Mouse (Mus musculus) bone marrow macrophage, adult 2 months (primary cell): ENCODE data around the gene Vstm5.

Source experiments
- CTCF ChIP-seq: IDR thresholded peaks from 2 replicates; pipeline ENCODE4 v1.5.1; 2012; ENCODE audit warnings: low read depth, mild to moderate bottlenecking, low read length, moderate library complexity
- POLR2A ChIP-seq: IDR thresholded peaks from 2 replicates; pipeline ENCODE4 v1.6.1; 2012; ENCODE audit warnings: mild to moderate bottlenecking, low read depth, low read length, borderline replicate concordance

DNA sequence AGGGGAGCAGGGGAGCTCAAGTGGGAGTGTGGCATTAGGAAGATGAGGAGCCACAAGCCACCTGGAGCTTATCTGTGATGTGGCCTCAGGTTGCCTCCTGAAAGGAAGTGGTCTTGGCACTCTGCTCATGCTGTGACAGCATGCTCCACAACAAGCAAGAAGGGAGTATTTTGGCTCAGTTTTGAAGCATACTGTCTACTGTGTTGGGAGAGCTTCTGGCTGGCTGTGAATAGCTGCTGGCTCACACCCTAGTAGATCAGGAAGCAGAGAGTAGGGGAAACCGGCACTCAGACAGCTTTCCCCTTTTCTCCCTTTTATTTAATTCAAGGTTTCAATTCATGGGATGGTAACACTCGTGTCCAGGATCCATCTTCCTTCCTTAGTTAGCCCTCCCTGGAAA, 29.5 kb upstream of the Vstm5 start:
- no peak for TF ChIP-seq CTCF
- TF ChIP-seq POLR2A: no peak
